Mouse (Mus musculus): Measurements from ENCODE around the gene Klf2.

Klf2 gene

GRCm38 (mm10) chr8:72318801-72319322 is at the start of gene Klf2:
Gene Klf2, plus strand, starts transcription at chr8:72319033.
- peak; percentile 76 for ATAC-seq (ENCODE audit: low TSS enrichment)

GRCm38 (mm10) chr8:72270606-72271005 is 48.2 kb upstream of the Klf2 start:
- ATAC-seq (ENCODE audit: low TSS enrichment), result no peak

- no peak for ATAC-seq (ENCODE audit: low TSS enrichment)
Measured at GRCm38 (mm10) chr8:72271051-72271660, 47.7 kb upstream of the Klf2 start.

- ATAC-seq (ENCODE audit: low TSS enrichment), result no peak
Measured at GRCm38 (mm10) chr8:72271691-72272090, 47.1 kb upstream of the Klf2 start.

GRCm38 (mm10) chr8:72272361-72272760 is 46.5 kb upstream of the Klf2 start:
- peak; percentile 95 for ATAC-seq (ENCODE audit: low TSS enrichment)

- ATAC-seq (ENCODE audit: low TSS enrichment), result no peak
Measured at GRCm38 (mm10) chr8:72273111-72273770, 45.6 kb upstream of the Klf2 start.

GRCm38 (mm10) chr8:72273807-72274206 is 45.0 kb upstream of the Klf2 start:
- ATAC-seq (ENCODE audit: low TSS enrichment), result no peak

GRCm38 (mm10) chr8:72277244-72277643 is 41.6 kb upstream of the Klf2 start:
- ATAC-seq (ENCODE audit: low TSS enrichment), result no peak

GRCm38 (mm10) chr8:72279151-72279550 is 39.7 kb upstream of the Klf2 start:
- ATAC-seq (ENCODE audit: low TSS enrichment), result no peak

- no peak for ATAC-seq (ENCODE audit: low TSS enrichment)
Measured at GRCm38 (mm10) chr8:72281634-72282033, 37.2 kb upstream of the Klf2 start.

GRCm38 (mm10) chr8:72285285-72285684 is 33.5 kb upstream of the Klf2 start:
- no peak for ATAC-seq (ENCODE audit: low TSS enrichment)

GRCm38 (mm10) chr8:72289051-72289450 is 29.8 kb upstream of the Klf2 start:
- ATAC-seq (ENCODE audit: low TSS enrichment), result no peak

GRCm38 (mm10) chr8:72291104-72291503 is 27.7 kb upstream of the Klf2 start:
- no peak for ATAC-seq (ENCODE audit: low TSS enrichment)

GRCm38 (mm10) chr8:72293309-72293708 is 25.5 kb upstream of the Klf2 start:
- no peak for ATAC-seq (ENCODE audit: low TSS enrichment)

GRCm38 (mm10) chr8:72295125-72295524 is 23.7 kb upstream of the Klf2 start:
- no peak for ATAC-seq (ENCODE audit: low TSS enrichment)

- peak; percentile 90 for ATAC-seq (ENCODE audit: low TSS enrichment)
Measured at GRCm38 (mm10) chr8:72295679-72296078, 23.2 kb upstream of the Klf2 start.

GRCm38 (mm10) chr8:72296561-72296960 is 22.3 kb upstream of the Klf2 start:
- no peak for ATAC-seq (ENCODE audit: low TSS enrichment)

GRCm38 (mm10) chr8:72298928-72299327 is 19.9 kb upstream of the Klf2 start:
- no peak for ATAC-seq (ENCODE audit: low TSS enrichment)

GRCm38 (mm10) chr8:72300654-72301400 is 18.0 kb upstream of the Klf2 start:
- no peak for ATAC-seq (ENCODE audit: low TSS enrichment)

GRCm38 (mm10) chr8:72301497-72301896 is 17.3 kb upstream of the Klf2 start:
- no peak for ATAC-seq (ENCODE audit: low TSS enrichment)

GRCm38 (mm10) chr8:72302986-72303612 is 15.7 kb upstream of the Klf2 start:
- ATAC-seq (ENCODE audit: low TSS enrichment), result peak; percentile 62; the same call in 1 of the 2 replicates

- ATAC-seq (ENCODE audit: low TSS enrichment), result peak; percentile 86
Measured at GRCm38 (mm10) chr8:72303633-72304032, 15.2 kb upstream of the Klf2 start.

All from frontal cortex, adult (tissue).